Mouse (Mus musculus) erythroblast, adult 5-6 weeks (primary cell): ENCODE data around the gene Pdzd3. TPM values are rescaled to one million over a fixed set of nuclear protein-coding genes. Genes with fewer than 3 reads are reported as not detected.

Source experiments
- ATAC-seq: replicated peaks from 2 replicates; pipeline ENCODE4 v1.8.0; 2016; ENCODE audit warnings: moderate number of reproducible peaks, mild to moderate bottlenecking, moderate TSS enrichment, inconsistent platforms; ENCODE audit not compliant: poor library complexity, low FRiP score, severe bottlenecking
- total RNA-seq, 2 experiments: library from RNA; stranded (forward) in 1 of 2; stranded (reverse) in 1 of 2; fragments of 150-400 nt in 1 of 2; fragments of 200-764, 138-1000 nt in 1 of 2; gene quantifications; 2 replicates each; pipeline versions ENCODE4 v1.2.3 to v1.2.4; 2015 to 2017; ENCODE audit warnings: low replicate concordance in 2 of 2

Gene Pdzd3
- total RNA-seq, 2 experiments from 2014 or later, result not detected

DNA sequence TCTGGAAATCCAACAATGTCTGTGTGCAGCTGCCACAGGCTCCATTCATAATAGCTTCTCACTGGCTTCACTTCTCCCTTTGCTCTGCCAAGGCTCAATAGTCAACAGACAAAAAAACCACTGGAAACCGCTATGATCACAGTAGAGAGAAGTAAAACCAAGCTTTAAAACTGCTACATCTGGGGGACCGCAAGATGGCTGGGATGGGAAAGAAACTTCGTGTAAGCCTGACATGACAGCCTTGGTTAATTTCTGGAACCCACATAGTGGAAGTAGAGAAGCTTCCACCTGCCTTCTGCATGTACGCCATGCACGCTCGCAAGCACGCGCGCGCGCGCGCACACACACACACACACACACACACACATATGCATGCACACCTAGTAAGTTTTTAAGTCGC is 37.7 kb downstream of the Pdzd3 start:
- ATAC-seq, result no peak

GRCm38 (mm10) chr9:44212406-44212805 is 38.9 kb downstream of the Pdzd3 start:
- no peak for ATAC-seq

GRCm38 (mm10) chr9:44209416-44209815 is 41.9 kb downstream of the Pdzd3 start:
- ATAC-seq, result no peak

DNA sequence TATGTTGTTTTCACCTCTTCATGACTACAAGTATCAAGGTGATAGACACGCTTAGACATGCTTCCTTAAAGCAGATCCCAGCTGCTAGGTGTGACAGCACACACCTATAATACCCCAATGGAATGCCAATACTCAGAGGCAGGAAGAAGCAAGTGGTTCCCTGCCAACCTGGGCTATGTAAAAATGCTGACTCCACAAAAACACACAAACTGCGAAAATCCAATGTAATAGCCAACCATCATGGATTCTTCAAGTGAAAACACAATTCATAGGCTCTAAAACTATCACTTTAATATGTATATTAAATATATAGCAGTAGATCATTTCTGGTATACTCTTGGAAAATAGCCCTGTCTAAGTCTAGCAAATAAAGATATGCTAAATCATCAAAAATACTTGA is 43.4 kb downstream of the Pdzd3 start:
- no peak for ATAC-seq

- ATAC-seq, result no peak
Observed at GRCm38 (mm10) chr9:44200458-44200857, 50.8 kb downstream of the Pdzd3 start.

DNA sequence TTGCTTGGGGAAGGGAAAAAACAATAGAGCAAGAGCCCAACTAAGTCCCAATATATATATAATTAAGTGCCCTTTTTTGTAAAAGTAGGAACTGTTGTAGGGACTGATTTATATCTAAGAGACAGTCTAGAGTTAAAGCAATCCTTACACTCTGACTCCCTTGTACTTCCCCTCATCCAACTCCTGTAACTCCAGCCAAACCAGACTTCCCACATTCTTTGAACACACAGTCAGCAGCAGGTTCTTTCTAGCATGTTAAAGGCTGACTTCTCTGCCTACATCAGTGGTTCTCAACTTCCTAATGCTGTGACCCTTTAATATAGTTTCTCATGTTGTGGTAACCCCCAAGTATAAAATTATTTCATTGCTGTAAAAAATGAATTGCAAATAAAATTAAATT is 51.7 kb downstream of the Pdzd3 start:
- ATAC-seq, result no peak

- no peak for ATAC-seq
Observed at GRCm38 (mm10) chr9:44199166-44199565, 52.1 kb downstream of the Pdzd3 start.

Other genes starting within 250 kb of the Pdzd3 start
- 1.5 and 9.0 TPM in 2 replicates for gene Thy1, start 208.1 kb downstream of the Pdzd3 start, total RNA-seq (2015; ENCODE audit: low replicate concordance)
- 5.0 TPM in 1 of 2 replicates, not detected in the other for gene Thy1, start 208.1 kb downstream of the Pdzd3 start, total RNA-seq (2017; ENCODE audit: low replicate concordance)
- gene Usp2, start 184.4 kb downstream of the Pdzd3 start, total RNA-seq (2015; ENCODE audit: low replicate concordance), result 1.0 and 1.3 TPM in 2 replicates
- 0.28 and 5.7 TPM in 2 replicates for gene Usp2, start 184.4 kb downstream of the Pdzd3 start, total RNA-seq (2017; ENCODE audit: low replicate concordance)
- not detected in 2 replicates for gene Mfrp, start 149.7 kb downstream of the Pdzd3 start, total RNA-seq (2015; ENCODE audit: low replicate concordance)
- gene Mfrp, start 149.7 kb downstream of the Pdzd3 start, total RNA-seq (2017; ENCODE audit: low replicate concordance), result not detected in 2 replicates
- gene C1qtnf5, start 144.2 kb downstream of the Pdzd3 start, total RNA-seq (2015; ENCODE audit: low replicate concordance), result 2.1 TPM in 1 of 2 replicates, not detected in the other
- not detected in 2 replicates for gene C1qtnf5, start 144.2 kb downstream of the Pdzd3 start, total RNA-seq (2017; ENCODE audit: low replicate concordance)
- not detected in 2 replicates for gene Gm49380, start 138.0 kb downstream of the Pdzd3 start, total RNA-seq (2015; ENCODE audit: low replicate concordance)
- gene Gm49380, start 138.0 kb downstream of the Pdzd3 start, total RNA-seq (2017; ENCODE audit: low replicate concordance), result not detected in 2 replicates
- 11.1 and 23.6 TPM in 2 replicates for gene Rnf26, start 138.0 kb downstream of the Pdzd3 start, total RNA-seq (2015; ENCODE audit: low replicate concordance)
- gene Rnf26, start 138.0 kb downstream of the Pdzd3 start, total RNA-seq (2017; ENCODE audit: low replicate concordance), result 13.5 and 15.6 TPM in 2 replicates
- 0.77 TPM in 1 of 2 replicates, not detected in the other for gene Mcam, start 117.0 kb downstream of the Pdzd3 start, total RNA-seq (2015; ENCODE audit: low replicate concordance)
- gene Mcam, start 117.0 kb downstream of the Pdzd3 start, total RNA-seq (2017; ENCODE audit: low replicate concordance), result 0.60 TPM in 1 of 2 replicates, not detected in the other
- 43.7 and 46.9 TPM in 2 replicates for gene Cbl, start 17.4 kb downstream of the Pdzd3 start, total RNA-seq (2015; ENCODE audit: low replicate concordance)
- gene Cbl, start 17.4 kb downstream of the Pdzd3 start, total RNA-seq (2017; ENCODE audit: low replicate concordance), result 14.6 and 35.3 TPM in 2 replicates
- not detected in 2 replicates for gene Ccdc153, start 10.8 kb downstream of the Pdzd3 start, total RNA-seq (2015; ENCODE audit: low replicate concordance)
- gene Ccdc153, start 10.8 kb downstream of the Pdzd3 start, total RNA-seq (2017; ENCODE audit: low replicate concordance), result not detected in 2 replicates
- gene Nlrx1, start 17.1 kb upstream of the Pdzd3 start, total RNA-seq (2015; ENCODE audit: low replicate concordance), result 2.7 and 5.6 TPM in 2 replicates
- gene Nlrx1, start 17.1 kb upstream of the Pdzd3 start, total RNA-seq (2017; ENCODE audit: low replicate concordance), result 0.98 and 11.2 TPM in 2 replicates
- 20.8 and 24.2 TPM in 2 replicates for gene Abcg4, start 37.1 kb upstream of the Pdzd3 start, total RNA-seq (2015; ENCODE audit: low replicate concordance)
- gene Abcg4, start 37.1 kb upstream of the Pdzd3 start, total RNA-seq (2017; ENCODE audit: low replicate concordance), result 18.1 and 18.8 TPM in 2 replicates
- gene Hinfp, start 54.2 kb upstream of the Pdzd3 start, total RNA-seq (2015; ENCODE audit: low replicate concordance), result 2.5 and 4.6 TPM in 2 replicates
- gene Hinfp, start 54.2 kb upstream of the Pdzd3 start, total RNA-seq (2017; ENCODE audit: low replicate concordance), result 8.4 and 14.6 TPM in 2 replicates
- gene C2cd2l, start 68.8 kb upstream of the Pdzd3 start, total RNA-seq (2015; ENCODE audit: low replicate concordance), result 13.4 and 16.3 TPM in 2 replicates
- 14.1 and 17.0 TPM in 2 replicates for gene C2cd2l, start 68.8 kb upstream of the Pdzd3 start, total RNA-seq (2017; ENCODE audit: low replicate concordance)
- gene Dpagt1, start 74.5 kb upstream of the Pdzd3 start, total RNA-seq (2015; ENCODE audit: low replicate concordance), result 9.2 and 17.1 TPM in 2 replicates
- 4.9 and 5.7 TPM in 2 replicates for gene Dpagt1, start 74.5 kb upstream of the Pdzd3 start, total RNA-seq (2017; ENCODE audit: low replicate concordance)
- gene H2afx, start 83.2 kb upstream of the Pdzd3 start, total RNA-seq (2015; ENCODE audit: low replicate concordance), result 45.2 and 69.0 TPM in 2 replicates
- 159 and 219 TPM in 2 replicates for gene H2afx, start 83.2 kb upstream of the Pdzd3 start, total RNA-seq (2017; ENCODE audit: low replicate concordance)
- 3,498 and 3,777 TPM in 2 replicates for gene Hmbs, start 92.8 kb upstream of the Pdzd3 start, total RNA-seq (2015; ENCODE audit: low replicate concordance)
- gene Hmbs, start 92.8 kb upstream of the Pdzd3 start, total RNA-seq (2017; ENCODE audit: low replicate concordance), result 2,796 and 3,284 TPM in 2 replicates
- gene Vps11, start 110.2 kb upstream of the Pdzd3 start, total RNA-seq (2015; ENCODE audit: low replicate concordance), result 7.7 and 8.2 TPM in 2 replicates
- 7.8 and 12.1 TPM in 2 replicates for gene Vps11, start 110.2 kb upstream of the Pdzd3 start, total RNA-seq (2017; ENCODE audit: low replicate concordance)
- 12.1 and 14.0 TPM in 2 replicates for gene Hyou1, start 128.0 kb upstream of the Pdzd3 start, total RNA-seq (2015; ENCODE audit: low replicate concordance)
- gene Hyou1, start 128.0 kb upstream of the Pdzd3 start, total RNA-seq (2017; ENCODE audit: low replicate concordance), result 16.7 and 18.1 TPM in 2 replicates
- 4.0 and 25.9 TPM in 2 replicates for gene Slc37a4, start 145.4 kb upstream of the Pdzd3 start, total RNA-seq (2015; ENCODE audit: low replicate concordance)
- gene Slc37a4, start 145.4 kb upstream of the Pdzd3 start, total RNA-seq (2017; ENCODE audit: low replicate concordance), result 2.5 and 4.0 TPM in 2 replicates
- gene Rps25, start 155.7 kb upstream of the Pdzd3 start, total RNA-seq (2015; ENCODE audit: low replicate concordance), result 639 and 656 TPM in 2 replicates
- 277 and 380 TPM in 2 replicates for gene Rps25, start 155.7 kb upstream of the Pdzd3 start, total RNA-seq (2017; ENCODE audit: low replicate concordance)
- gene Trappc4, start 156.1 kb upstream of the Pdzd3 start, total RNA-seq (2015; ENCODE audit: low replicate concordance), result 27.0 and 53.0 TPM in 2 replicates
- 2.5 and 12.2 TPM in 2 replicates for gene Trappc4, start 156.1 kb upstream of the Pdzd3 start, total RNA-seq (2017; ENCODE audit: low replicate concordance)
- 3.8 and 18.8 TPM in 2 replicates for gene Ccdc84, start 167.1 kb upstream of the Pdzd3 start, total RNA-seq (2015; ENCODE audit: low replicate concordance)
- 9.1 and 12.0 TPM in 2 replicates for gene Ccdc84, start 167.1 kb upstream of the Pdzd3 start, total RNA-seq (2017; ENCODE audit: low replicate concordance)
- not detected in 2 replicates for gene Foxr1, start 189.7 kb upstream of the Pdzd3 start, total RNA-seq (2015; ENCODE audit: low replicate concordance)
- not detected in 2 replicates for gene Foxr1, start 189.7 kb upstream of the Pdzd3 start, total RNA-seq (2017; ENCODE audit: low replicate concordance)
- not detected in 2 replicates for gene Upk2, start 203.5 kb upstream of the Pdzd3 start, total RNA-seq (2015; ENCODE audit: low replicate concordance)
- gene Upk2, start 203.5 kb upstream of the Pdzd3 start, total RNA-seq (2017; ENCODE audit: low replicate concordance), result not detected in 2 replicates
- gene Bcl9l, start 231.4 kb upstream of the Pdzd3 start, total RNA-seq (2015; ENCODE audit: low replicate concordance), result 0.77 and 0.84 TPM in 2 replicates
- gene Bcl9l, start 231.4 kb upstream of the Pdzd3 start, total RNA-seq (2017; ENCODE audit: low replicate concordance), result 0.42 and 2.8 TPM in 2 replicates